Mouse (Mus musculus) liver, embryonic 13.5 days (tissue): ENCODE results near the gene Il21r. TPM values are rescaled to one million over a fixed set of nuclear protein-coding genes. Genes with fewer than 3 reads are reported as not detected.

Experiments used
- ATAC-seq: fragments of 200-750 bp; cut with Nextera tagmentation; 2 replicates; pipeline ENCODE4 v1.8.0; 2017; ENCODE audit warnings: low read depth, mild to moderate bottlenecking, moderate number of reproducible peaks, moderate library complexity
- DNase-seq: peaks from one replicate; pipeline ENCODE4 v3.0.0; 2022
- H3K27ac ChIP-seq: fragments of 300-500 bp; sonication (generic); 2 replicates; pipeline ENCODE4 v1.5.1; 2015; ENCODE audit warnings: moderate library complexity, mild to moderate bottlenecking, inconsistent platforms
- H3K27me3 ChIP-seq: fragments of 300-500 bp; sonication (generic); 2 replicates; pipeline ENCODE4 v1.6.1; 2015; ENCODE audit warnings: mild to moderate bottlenecking, inconsistent platforms
- H3K36me3 ChIP-seq: fragments of 300-500 bp; sonication (generic); 2 replicates; pipeline ENCODE4 v1.6.1; 2015; ENCODE audit warnings: mild to moderate bottlenecking, inconsistent platforms
- H3K4me1 ChIP-seq: fragments of 300-500 bp; sonication (generic); replicated peaks from 2 replicates; pipeline ENCODE4 v1.6.1; 2015; ENCODE audit warnings: inconsistent platforms
- H3K4me2 ChIP-seq: fragments of 300-500 bp; sonication (generic); 2 replicates; pipeline ENCODE4 v1.6.1; 2015; ENCODE audit warnings: inconsistent platforms, mild to moderate bottlenecking, moderate library complexity
- H3K4me3 ChIP-seq: fragments of 300-500 bp; sonication (generic); replicated peaks from 2 replicates; pipeline ENCODE4 v1.5.1; 2015; ENCODE audit warnings: mild to moderate bottlenecking, inconsistent platforms
- H3K9ac ChIP-seq: fragments of 300-500 bp; sonication (generic); 2 replicates; pipeline ENCODE4 v1.6.1; 2015; ENCODE audit warnings: mild to moderate bottlenecking, inconsistent platforms
- H3K9me3 ChIP-seq: fragments of 300-500 bp; sonication (generic); replicated peaks from 2 replicates; pipeline ENCODE4 v1.6.1; 2016; ENCODE audit warnings: inconsistent platforms
- WGBS: fragments of 180-500 bp; shearing (Covaris S2); methylation state at CpG from one replicate; pipeline ENCODE4 v1.1.7; 2015; ENCODE audit not compliant: insufficient replicate concordance; 5-methylcytosine and 5-hydroxymethylcytosine counted together
- polyA plus RNA-seq: library from polyadenylated mRNA; unstranded; fragments of >200 nt; fragmentation: Nextera tagmentation; extraction: Ambion mirVana; gene quantifications from 2 replicates; pipeline ENCODE4 v1.2.1, GENCODE M21; 2015

Il21r gene
- polyA plus RNA-seq, 1 experiment from 2014 or later, result 1.1 TPM

DNA sequence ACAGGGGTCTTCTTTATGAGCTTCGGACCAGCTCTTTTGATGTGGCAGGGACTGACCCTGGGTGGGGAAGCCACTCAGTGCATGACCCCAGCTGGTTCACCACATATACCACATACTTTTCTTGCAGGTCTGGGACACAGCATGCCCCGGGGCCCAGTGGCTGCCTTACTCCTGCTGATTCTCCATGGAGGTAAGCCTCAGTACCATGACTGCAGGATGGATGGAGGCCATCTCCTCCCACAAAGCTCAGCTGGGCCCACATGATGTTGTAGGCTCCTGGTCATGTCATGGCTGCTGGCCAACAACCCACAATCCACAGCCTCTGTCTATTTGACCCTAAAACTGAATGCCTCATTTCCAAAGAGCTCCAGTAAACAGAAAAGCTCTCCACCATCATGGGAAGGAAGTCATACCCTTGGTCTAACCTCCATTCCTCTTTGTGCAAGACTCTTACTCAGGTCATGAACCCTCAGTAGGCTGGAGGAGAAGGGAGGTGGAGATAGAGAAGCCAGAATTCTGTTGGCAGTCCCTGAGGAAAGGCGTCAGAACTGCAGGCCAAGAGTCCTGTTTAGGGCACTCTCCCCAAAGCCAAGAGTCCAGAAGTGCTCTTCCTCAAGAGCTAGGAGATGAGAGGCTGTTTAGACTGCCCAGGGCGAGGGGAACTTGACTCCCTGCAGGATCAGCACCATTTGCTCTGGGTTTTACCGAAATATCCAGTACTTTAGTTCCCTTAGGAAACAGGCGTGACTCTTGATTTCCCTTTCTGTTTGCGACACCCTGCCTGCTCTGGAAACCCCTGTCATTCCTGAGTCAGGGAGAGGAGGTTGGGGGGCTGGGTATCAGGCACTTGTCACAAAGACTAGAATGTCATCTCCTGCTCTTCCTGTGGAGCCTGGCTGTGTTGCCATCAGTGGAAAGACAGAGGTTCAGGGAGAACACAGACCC lies 19.8 kb downstream of the Il21r start:
- Histone ChIP-seq H3K9ac (no peak overlapping the region), H3K4me3 (no peak overlapping the region), H3K27me3 (no peaks in the 10 kb centered on the region), H3K4me1 (no peaks in the 10 kb centered on the region; the same call in 1 of the 2 replicates), H3K4me2 (no peak overlapping the region), H3K27ac (no peak overlapping the region), H3K36me3 (no peaks in the 10 kb centered on the region), H3K9me3 (no peaks in the 10 kb centered on the region)
- ATAC-seq, result no peak
- DNase-seq, result no peak
- WGBS, result 49% methylated on average over 7 of the region's 7 CpGs

- no peak overlapping the region for H3K4me3 ChIP-seq
- H3K9ac ChIP-seq, result no peak overlapping the region
- H3K27ac ChIP-seq, result no peak overlapping the region
- H3K4me2 ChIP-seq, result no peak overlapping the region
- no peaks in the 10 kb centered on the region for H3K9me3 ChIP-seq
- peaks cover 2% of the 10 kb centered on the region; the same call in 1 of the 2 replicates for H3K4me1 ChIP-seq
- no peak for DNase-seq
- 57% methylated on average over 4 of the region's 4 CpGs for WGBS
- H3K36me3 ChIP-seq, result no peaks in the 10 kb centered on the region
- H3K27me3 ChIP-seq, result no peaks in the 10 kb centered on the region
- ATAC-seq, result no peak
These were observed 22.0 kb downstream of the Il21r start for GRCm38 (mm10) chr7:125625219-125625618.

DNA sequence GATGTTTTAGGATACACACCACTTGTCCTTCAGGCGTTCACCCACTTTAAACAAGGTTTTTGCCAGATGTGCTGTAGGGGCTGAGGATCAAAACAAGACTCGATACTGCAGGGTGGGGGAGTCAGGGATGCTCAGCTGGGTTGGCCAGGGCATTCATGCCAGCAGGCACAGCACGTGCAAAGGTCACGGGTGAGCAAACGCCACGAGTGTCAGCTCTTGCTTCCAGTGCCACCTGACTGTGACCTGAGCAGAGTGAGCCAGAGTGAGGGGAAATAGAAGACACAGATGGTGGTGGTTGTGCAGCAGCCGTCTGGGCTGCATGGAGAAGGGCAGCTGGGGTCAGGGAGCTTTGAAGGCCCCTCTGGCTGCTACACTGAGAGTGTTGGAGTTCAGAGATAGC lies 22.6 kb downstream of the Il21r start:
- no peak overlapping the region for H3K4me2 ChIP-seq
- WGBS, result 52% methylated on average over 7 of the region's 7 CpGs
- peaks cover 3% of the 10 kb centered on the region; the same call in 1 of the 2 replicates for H3K4me1 ChIP-seq
- no peaks in the 10 kb centered on the region for H3K36me3 ChIP-seq
- H3K4me3 ChIP-seq, result no peak overlapping the region
- no peak for DNase-seq
- H3K9me3 ChIP-seq, result no peaks in the 10 kb centered on the region
- ATAC-seq, result no peak
- H3K9ac ChIP-seq, result no peak overlapping the region
- H3K27me3 ChIP-seq, result no peaks in the 10 kb centered on the region
- no peak overlapping the region for H3K27ac ChIP-seq

- H3K9me3 ChIP-seq, result no peaks in the 10 kb centered on the region
- 0 out of 2 replicates have a peak, but pooled peaks cover 6% of the 10 kb centered on the region for H3K4me1 ChIP-seq
- no peak overlapping the region; the same call in 1 of the 2 replicates for H3K27ac ChIP-seq
- no peaks in the 10 kb centered on the region for H3K27me3 ChIP-seq
- peak; percentile 68 for ATAC-seq
- H3K36me3 ChIP-seq, result no peaks in the 10 kb centered on the region
- H3K4me3 ChIP-seq, result 0 out of 2 replicates have a peak overlapping the region, but pooled peaks have one; percentile 9
- DNase-seq, result peak; percentile 17
- H3K4me2 ChIP-seq, result peak overlapping the region; percentile 32; the same call in 1 of the 2 replicates
- WGBS, result 11% methylated on average over 4 of the region's 4 CpGs
- no peak overlapping the region for H3K9ac ChIP-seq
These were observed 27.1 kb downstream of the Il21r start for GRCm38 (mm10) chr7:125630317-125630716.

GRCm38 (mm10) chr7:125630989-125631388 lies 27.8 kb downstream of the Il21r start:
- 0 out of 2 replicates have a peak overlapping the region, but pooled peaks have one; percentile 9 for H3K4me3 ChIP-seq
- ATAC-seq (no peak), DNase-seq (no peak)
- 68% methylated on average over 3 of the region's 3 CpGs for WGBS
- H3K9me3 ChIP-seq, result no peaks in the 10 kb centered on the region
- peak overlapping the region; percentile 32 for H3K4me2 ChIP-seq
- peaks cover 9% of the 10 kb centered on the region; the same call in 1 of the 2 replicates for H3K4me1 ChIP-seq
- H3K9ac ChIP-seq, result no peak overlapping the region
- no peaks in the 10 kb centered on the region for H3K36me3 ChIP-seq
- no peaks in the 10 kb centered on the region for H3K27me3 ChIP-seq
- no peak overlapping the region; the same call in 1 of the 2 replicates for H3K27ac ChIP-seq

DNA sequence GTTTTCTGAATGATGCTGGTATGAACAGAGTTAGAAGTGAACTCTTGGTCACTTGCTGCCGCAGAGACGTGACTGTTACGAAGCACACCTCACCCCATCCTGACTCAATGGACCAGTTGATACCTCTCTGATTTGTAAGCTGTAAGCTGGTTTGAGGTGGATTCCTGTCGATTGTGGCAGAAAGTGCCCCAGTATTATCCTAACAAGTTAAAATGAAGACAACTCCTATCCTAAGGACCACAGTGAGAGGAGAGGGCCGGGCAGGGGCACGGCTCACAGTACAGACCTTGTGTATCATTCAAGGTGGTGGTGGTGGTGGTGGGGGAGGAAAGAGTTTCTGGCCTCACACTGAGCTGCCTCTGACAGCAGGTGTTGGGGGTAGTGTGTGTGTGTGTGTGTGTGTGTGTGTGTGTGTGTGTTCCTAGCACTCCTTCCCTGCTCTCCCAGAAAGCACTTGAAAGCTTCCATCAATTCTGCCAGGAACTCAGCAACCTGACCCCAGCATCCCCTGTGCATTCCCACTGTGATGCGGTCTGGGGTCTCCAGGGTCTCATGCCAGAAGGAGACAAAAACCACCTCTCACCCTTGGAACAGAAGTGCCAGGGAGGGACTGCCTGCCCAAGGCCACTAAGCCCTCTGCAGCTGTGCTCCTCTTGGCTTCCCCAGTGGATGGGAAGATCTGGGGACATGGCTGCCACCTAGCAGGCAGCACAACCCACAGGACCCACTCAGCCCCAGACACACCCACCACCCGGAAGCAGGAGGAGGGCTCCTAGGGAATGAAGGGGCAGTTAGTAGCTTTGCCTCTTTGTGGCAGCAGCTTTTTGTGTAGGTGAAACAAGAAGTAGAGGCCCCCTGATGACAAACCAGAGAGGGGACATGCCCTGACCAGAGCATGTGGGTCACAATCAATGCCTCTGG lies 34.3 kb downstream of the Il21r start:
- Histone ChIP-seq H3K27me3 (no peaks in the 10 kb centered on the region), H3K4me2 (no peak overlapping the region)

DNA sequence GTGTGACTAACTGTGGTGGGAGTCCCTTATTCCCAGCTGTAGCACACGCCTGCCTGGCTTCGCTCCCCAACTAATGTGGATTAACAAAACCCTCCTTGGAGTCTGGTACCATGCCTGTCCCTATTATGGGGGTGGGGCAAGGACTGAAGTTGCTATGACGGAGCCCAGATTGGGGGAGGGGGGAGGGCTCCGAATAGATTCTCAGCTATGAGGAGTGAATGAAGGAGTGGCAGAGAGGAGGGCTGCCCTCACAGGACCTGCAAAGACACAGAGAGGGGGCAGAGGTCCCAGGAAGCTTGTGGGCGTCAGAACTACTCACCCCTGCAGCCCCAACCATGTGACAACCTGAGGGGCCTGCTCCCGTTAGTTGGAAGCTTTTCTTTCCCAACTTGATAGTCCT lies 35.1 kb downstream of the Il21r start:
- Histone ChIP-seq H3K4me1 (peaks cover 4% of the 10 kb centered on the region; the same call in 1 of the 2 replicates), H3K4me2 (no peak overlapping the region), H3K36me3 (peaks cover 39% of the 10 kb centered on the region), H3K27ac (no peak overlapping the region), H3K4me3 (no peak overlapping the region), H3K27me3 (no peaks in the 10 kb centered on the region), H3K9ac (no peak overlapping the region), H3K9me3 (no peaks in the 10 kb centered on the region)
- 67% methylated on average over 6 of the region's 6 CpGs for WGBS
- no peak for DNase-seq
- no peak for ATAC-seq

More for the DNA sequence above, 34.3 kb downstream of the Il21r start:
- H3K9me3 ChIP-seq, result no peaks in the 10 kb centered on the region
- no peak overlapping the region for H3K4me3 ChIP-seq
- peaks cover 4% of the 10 kb centered on the region; the same call in 1 of the 2 replicates for H3K4me1 ChIP-seq
- no peak overlapping the region for H3K9ac ChIP-seq
- ATAC-seq (no peak), DNase-seq (no peak)
- 74% methylated on average over 8 of the region's 8 CpGs for WGBS
- no peak overlapping the region for H3K27ac ChIP-seq
- peaks cover 30% of the 10 kb centered on the region for H3K36me3 ChIP-seq

- no peak overlapping the region for H3K4me3 ChIP-seq
- no peaks in the 10 kb centered on the region for H3K9me3 ChIP-seq
- DNase-seq, result peak; percentile 44
- ATAC-seq, result no peak
- 42% methylated on average over 9 of the region's 9 CpGs for WGBS
- H3K9ac ChIP-seq, result no peak overlapping the region
- H3K4me2 ChIP-seq, result no peak overlapping the region
- H3K36me3 ChIP-seq, result peaks cover 44% of the 10 kb centered on the region
- H3K4me1 ChIP-seq, result peaks cover 4% of the 10 kb centered on the region; the same call in 1 of the 2 replicates
- H3K27ac ChIP-seq, result no peak overlapping the region
- H3K27me3 ChIP-seq, result no peaks in the 10 kb centered on the region
These were observed 35.7 kb downstream of the Il21r start for GRCm38 (mm10) chr7:125638870-125639386.

- H3K4me3 ChIP-seq, result no peak overlapping the region
- H3K9me3 ChIP-seq, result no peaks in the 10 kb centered on the region
- no peak overlapping the region for H3K9ac ChIP-seq
- ATAC-seq (no peak), DNase-seq (no peak)
- no peaks in the 10 kb centered on the region for H3K4me1 ChIP-seq
- no peaks in the 10 kb centered on the region for H3K27me3 ChIP-seq
- no peak overlapping the region for H3K27ac ChIP-seq
- 67% methylated on average over 6 of the region's 6 CpGs for WGBS
- H3K36me3 ChIP-seq, result peaks cover 94% of the 10 kb centered on the region
- no peak overlapping the region for H3K4me2 ChIP-seq
These were observed 40.7 kb downstream of the Il21r start for GRCm38 (mm10) chr7:125643880-125644279.

GRCm38 (mm10) chr7:125645413-125645812 lies 42.2 kb downstream of the Il21r start:
- no peak overlapping the region for H3K9ac ChIP-seq
- no peak overlapping the region for H3K27ac ChIP-seq
- 83% methylated on average over 7 of the region's 7 CpGs for WGBS
- ATAC-seq (no peak), DNase-seq (no peak)
- peaks cover 100% of the 10 kb centered on the region for H3K36me3 ChIP-seq
- no peaks in the 10 kb centered on the region for H3K4me1 ChIP-seq
- no peaks in the 10 kb centered on the region for H3K9me3 ChIP-seq
- H3K4me3 ChIP-seq, result no peak overlapping the region
- H3K4me2 ChIP-seq, result no peak overlapping the region
- H3K27me3 ChIP-seq, result no peaks in the 10 kb centered on the region

GRCm38 (mm10) chr7:125649013-125649412 lies 45.8 kb downstream of the Il21r start:
- H3K4me2 ChIP-seq, result no peak overlapping the region
- no peak overlapping the region for H3K4me3 ChIP-seq
- no peak overlapping the region for H3K9ac ChIP-seq
- WGBS, result 74% methylated on average over 1 of the region's 1 CpGs
- peaks cover 93% of the 10 kb centered on the region for H3K36me3 ChIP-seq
- ATAC-seq (no peak), DNase-seq (no peak)
- no peaks in the 10 kb centered on the region for H3K27me3 ChIP-seq
- no peaks in the 10 kb centered on the region for H3K4me1 ChIP-seq
- H3K9me3 ChIP-seq, result no peaks in the 10 kb centered on the region
- H3K27ac ChIP-seq, result no peak overlapping the region
